Mouse (Mus musculus) heart, embryonic 11.5 days (tissue): ENCODE results near the gene Dand5. TPM values are rescaled to one million over a fixed set of nuclear protein-coding genes. Genes with fewer than 3 reads are reported as not detected.
A peak's percentile ranks its signal among the peaks of the same experiment; 100 is the strongest.

Experiments
- ATAC-seq: fragments of 200-750 bp; cut with Nextera tagmentation; replicated peaks from 2 replicates; pipeline ENCODE4 v1.8.0; 2017; ENCODE audit warnings: moderate library complexity; ENCODE audit not compliant: insufficient number of reproducible peaks, low FRiP score, low TSS enrichment
- H3K27ac ChIP-seq: fragments of 300-500 bp; sonication (generic); 2 replicates; pipeline ENCODE4 v1.5.1; 2014; ENCODE audit warnings: mild to moderate bottlenecking, low read depth, low read length
- H3K27me3 ChIP-seq: fragments of 300-500 bp; sonication (generic); 2 replicates; pipeline ENCODE4 v1.6.1; 2014; ENCODE audit warnings: mild to moderate bottlenecking, low read length, mixed read lengths; ENCODE audit not compliant: control insufficient read depth, insufficient read depth
- H3K36me3 ChIP-seq: fragments of 300-500 bp; sonication (generic); 2 replicates; pipeline ENCODE4 v1.6.1; 2014; ENCODE audit warnings: mild to moderate bottlenecking, low read length, moderate library complexity, mixed read lengths; ENCODE audit not compliant: control insufficient read depth, insufficient read depth
- H3K4me1 ChIP-seq: fragments of 300-500 bp; sonication (generic); 2 replicates; pipeline ENCODE4 v1.6.1; 2014; ENCODE audit warnings: low read length; ENCODE audit not compliant: control insufficient read depth, insufficient read depth
- H3K4me2 ChIP-seq: fragments of 300-500 bp; sonication (generic); 2 replicates; pipeline ENCODE4 v1.6.1; 2014; ENCODE audit warnings: mild to moderate bottlenecking, moderate library complexity
- H3K4me3 ChIP-seq: fragments of 300-500 bp; sonication (generic); 2 replicates; pipeline ENCODE4 v1.5.1; 2014; ENCODE audit warnings: low read depth, low read length
- H3K9ac ChIP-seq: fragments of 300-500 bp; sonication (generic); 2 replicates; pipeline ENCODE4 v1.6.1; 2014; ENCODE audit warnings: mild to moderate bottlenecking, low read depth, low read length, moderate library complexity
- H3K9me3 ChIP-seq: fragments of 300-500 bp; sonication (generic); replicated peaks from 2 replicates; pipeline ENCODE4 v1.6.1; 2016; ENCODE audit warnings: low read length; ENCODE audit not compliant: control insufficient read depth
- WGBS: fragments of 180-500 bp; shearing (Covaris S2); extraction: QIAGEN DNeasy Blood & Tissue Kit; methylation state at CpG from one replicate; pipeline ENCODE4 v1.1.7; 2014; ENCODE audit not compliant: insufficient replicate concordance; 5-methylcytosine and 5-hydroxymethylcytosine counted together
- polyA plus RNA-seq: library from polyadenylated mRNA; unstranded; fragments of >200 nt; fragmentation: Nextera tagmentation; extraction: Ambion mirVana; gene quantifications from 2 replicates; pipeline ENCODE4 v1.2.1, GENCODE M21; 2014

The Dand5 gene
- polyA plus RNA-seq, 1 experiment from 2014 or later, result 5.0 TPM

DNA sequence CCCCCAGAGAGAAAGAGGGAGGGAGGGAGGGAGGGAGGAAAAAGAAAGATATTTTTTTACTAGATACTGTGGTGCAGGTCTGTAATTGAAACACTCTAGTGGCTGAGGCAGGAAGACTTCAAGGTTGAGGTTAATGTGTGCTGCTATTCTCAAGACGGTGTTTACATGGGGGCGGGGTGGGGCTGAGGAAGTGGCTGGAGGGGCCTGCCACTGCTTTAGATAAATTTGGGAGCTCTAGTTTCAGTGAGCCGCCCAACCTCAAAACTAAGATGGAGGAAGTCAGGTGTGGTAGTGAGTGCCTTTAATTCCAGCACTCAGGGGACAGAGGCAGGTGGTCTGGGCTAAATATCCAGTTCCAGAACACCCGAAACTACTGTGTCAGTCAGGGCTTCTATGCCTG lies 3.0 kb upstream of the Dand5 start:
- Histone ChIP-seq H3K27me3 (no peaks in the 10 kb centered on the region), H3K36me3 (no peaks in the 10 kb centered on the region), H3K4me2 (no peak overlapping the region), H3K9me3 (no peaks in the 10 kb centered on the region), H3K4me1 (peaks cover 16% of the 10 kb centered on the region), H3K4me3 (no peak overlapping the region), H3K27ac (no peak overlapping the region), H3K9ac (no peak overlapping the region)
- no peak for ATAC-seq
- WGBS, result 50% methylated on average over 4 of the region's 4 CpGs

DNA sequence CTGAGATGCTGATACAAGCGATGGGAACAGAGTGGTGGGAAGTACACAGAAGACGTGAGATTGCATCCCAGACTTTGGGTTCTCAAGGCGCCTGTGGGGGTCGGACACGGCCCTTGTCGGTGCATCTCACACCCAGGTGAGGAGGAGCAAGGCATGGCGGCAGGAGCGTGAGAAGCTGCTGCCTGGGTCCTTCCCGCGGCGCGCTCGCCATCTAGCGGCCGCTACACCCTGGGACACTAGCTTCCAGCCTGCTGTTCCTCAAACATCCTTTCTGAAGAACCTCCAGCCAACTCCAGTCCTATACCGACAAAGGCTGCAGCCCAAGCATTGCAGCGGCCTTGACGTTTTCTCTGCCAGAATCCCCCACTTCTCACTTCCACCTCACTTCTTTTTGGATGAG lies 1.0 kb upstream of the Dand5 start:
- Histone ChIP-seq H3K27ac (no peak overlapping the region), H3K4me3 (peak overlapping the region; percentile 15; the same call in 1 of the 2 replicates), H3K4me2 (peak overlapping the region; percentile 52), H3K36me3 (no peaks in the 10 kb centered on the region), H3K9me3 (no peaks in the 10 kb centered on the region), H3K4me1 (peaks cover 16% of the 10 kb centered on the region), H3K27me3 (no peaks in the 10 kb centered on the region), H3K9ac (no peak overlapping the region)
- 1% methylated on average over 18 of the region's 18 CpGs for WGBS
- peak; percentile 33; the same call in 1 of the 2 replicates for ATAC-seq

DNA sequence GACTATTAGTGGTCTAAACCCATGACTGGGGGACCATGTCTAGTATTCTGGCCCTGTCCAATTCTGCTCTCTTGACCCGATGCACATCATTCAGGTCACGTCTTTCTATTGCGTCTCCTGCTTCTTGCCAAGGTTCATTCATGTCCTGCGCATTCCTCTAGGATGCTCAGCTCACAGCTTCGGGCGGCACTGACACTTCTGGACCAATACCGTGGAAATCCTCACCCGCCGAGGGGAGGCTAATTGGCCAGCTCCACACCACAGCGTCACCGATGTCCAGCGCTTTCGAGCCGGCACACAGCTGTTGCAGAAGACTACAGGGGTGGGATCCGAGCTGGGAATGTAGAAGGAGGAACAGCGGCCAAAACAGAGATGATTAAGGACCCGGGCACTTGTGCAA lies 6.5 kb downstream of the Dand5 start:
- H3K4me2 ChIP-seq, result no peak overlapping the region
- 72% methylated on average over 17 of the region's 17 CpGs for WGBS
- ATAC-seq, result no peak
- H3K4me1 ChIP-seq, result peaks cover 4% of the 10 kb centered on the region; the same call in 1 of the 2 replicates
- no peaks in the 10 kb centered on the region for H3K9me3 ChIP-seq
- H3K4me3 ChIP-seq, result no peak overlapping the region
- H3K36me3 ChIP-seq, result no peaks in the 10 kb centered on the region
- H3K9ac ChIP-seq, result no peak overlapping the region
- H3K27me3 ChIP-seq, result peaks cover 26% of the 10 kb centered on the region
- no peak overlapping the region for H3K27ac ChIP-seq

DNA sequence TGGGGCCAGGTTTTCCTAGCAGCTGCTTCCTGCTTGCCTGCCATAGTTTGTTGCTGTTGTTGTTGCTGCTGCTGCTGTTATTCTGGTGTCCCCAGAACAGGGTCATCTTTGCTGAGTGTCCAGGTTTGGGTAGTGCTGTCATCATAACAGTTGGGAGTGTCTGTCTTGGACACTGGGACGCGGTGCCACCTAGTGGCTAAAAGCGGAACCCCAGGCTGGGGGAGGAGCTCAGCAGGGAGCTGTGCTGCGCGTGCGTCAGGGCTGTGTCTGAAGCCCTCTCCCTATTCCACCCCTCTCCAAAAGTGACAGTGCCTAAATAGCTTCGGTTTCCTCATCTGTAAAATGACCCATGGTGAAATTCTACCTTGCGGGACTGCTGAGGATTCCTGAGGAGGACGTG lies 7.1 kb downstream of the Dand5 start:
- no peak overlapping the region for H3K4me2 ChIP-seq
- no peaks in the 10 kb centered on the region for H3K9me3 ChIP-seq
- ATAC-seq, result peak; percentile 67; the same call in 1 of the 2 replicates
- no peak overlapping the region for H3K9ac ChIP-seq
- no peaks in the 10 kb centered on the region for H3K36me3 ChIP-seq
- 8% methylated on average over 9 of the region's 9 CpGs for WGBS
- no peak overlapping the region for H3K4me3 ChIP-seq
- H3K27ac ChIP-seq, result no peak overlapping the region
- peaks cover 3% of the 10 kb centered on the region; the same call in 1 of the 2 replicates for H3K4me1 ChIP-seq
- peaks cover 28% of the 10 kb centered on the region for H3K27me3 ChIP-seq

DNA sequence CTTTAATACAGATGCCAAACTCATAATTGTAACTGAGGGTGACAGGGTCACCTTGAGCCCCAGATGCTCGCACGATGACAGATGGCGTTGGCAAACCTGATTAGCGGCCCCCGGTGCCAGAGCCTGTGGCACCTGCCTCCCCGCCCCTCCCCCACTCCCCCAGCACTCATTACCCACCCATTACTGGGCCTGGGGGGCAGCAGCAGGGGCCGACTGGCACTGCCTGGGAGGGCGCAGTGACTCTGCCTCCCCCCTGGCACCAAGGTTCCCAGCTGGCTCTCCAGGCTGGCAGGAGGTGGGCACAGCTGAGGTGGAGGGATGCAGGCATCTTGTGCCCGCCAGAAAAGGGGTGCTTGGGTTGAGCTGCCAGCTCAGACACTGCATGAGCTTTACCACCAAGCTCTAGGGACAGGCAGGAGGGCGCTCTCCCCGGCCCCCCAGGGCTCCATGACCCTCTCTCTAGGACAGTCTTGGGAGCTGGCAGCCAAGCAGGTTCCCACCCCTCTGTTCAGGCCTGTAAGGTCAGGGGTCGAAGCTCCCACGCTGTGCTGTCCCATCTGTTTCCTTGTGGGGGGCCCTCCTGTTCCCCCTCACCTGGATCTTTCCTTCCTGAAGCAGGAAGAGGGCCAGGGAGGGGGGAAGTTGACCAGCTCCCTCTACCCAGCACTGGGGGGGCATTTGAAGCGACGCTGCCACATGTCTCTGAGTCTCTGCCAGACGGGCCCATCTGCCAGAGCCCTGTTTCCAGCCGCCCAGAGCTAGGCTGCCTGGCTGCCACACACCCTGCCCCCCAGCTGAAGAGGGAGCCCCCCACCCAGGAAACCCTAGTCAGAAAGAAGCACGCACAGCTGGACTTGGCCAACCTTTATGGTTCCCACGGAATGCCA lies 7.8 kb downstream of the Dand5 start:
- WGBS, result 35% methylated on average over 19 of the region's 19 CpGs
- H3K9me3 ChIP-seq, result no peaks in the 10 kb centered on the region
- ATAC-seq, result no peak
- H3K4me1 ChIP-seq, result peaks cover 3% of the 10 kb centered on the region; the same call in 1 of the 2 replicates
- peaks cover 28% of the 10 kb centered on the region for H3K27me3 ChIP-seq
- no peak overlapping the region for H3K27ac ChIP-seq
- H3K4me3 ChIP-seq, result no peak overlapping the region
- H3K36me3 ChIP-seq, result no peaks in the 10 kb centered on the region
- no peak overlapping the region for H3K4me2 ChIP-seq
- no peak overlapping the region for H3K9ac ChIP-seq

DNA sequence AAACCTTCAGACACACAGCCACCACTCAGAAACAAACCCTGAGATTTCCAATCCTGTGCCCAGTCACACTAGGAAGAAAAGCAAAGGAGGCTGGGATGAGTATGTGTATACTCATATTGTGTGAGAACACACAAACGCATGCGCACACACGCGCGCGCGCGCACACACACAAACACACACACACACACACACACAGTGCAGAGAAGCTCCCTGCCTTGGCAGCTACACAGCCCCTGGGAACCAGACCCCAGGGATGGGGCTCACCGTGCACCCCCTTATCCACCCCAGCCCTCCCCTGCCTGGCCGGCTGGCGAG lies 8.4 kb downstream of the Dand5 start:
- Histone ChIP-seq H3K9ac (no peak overlapping the region), H3K27ac (no peak overlapping the region), H3K36me3 (no peaks in the 10 kb centered on the region), H3K4me2 (no peak overlapping the region), H3K4me3 (no peak overlapping the region), H3K4me1 (peaks cover 3% of the 10 kb centered on the region; the same call in 1 of the 2 replicates), H3K9me3 (no peaks in the 10 kb centered on the region), H3K27me3 (peaks cover 32% of the 10 kb centered on the region)
- ATAC-seq, result no peak
- 87% methylated on average over 11 of the region's 11 CpGs for WGBS

DNA sequence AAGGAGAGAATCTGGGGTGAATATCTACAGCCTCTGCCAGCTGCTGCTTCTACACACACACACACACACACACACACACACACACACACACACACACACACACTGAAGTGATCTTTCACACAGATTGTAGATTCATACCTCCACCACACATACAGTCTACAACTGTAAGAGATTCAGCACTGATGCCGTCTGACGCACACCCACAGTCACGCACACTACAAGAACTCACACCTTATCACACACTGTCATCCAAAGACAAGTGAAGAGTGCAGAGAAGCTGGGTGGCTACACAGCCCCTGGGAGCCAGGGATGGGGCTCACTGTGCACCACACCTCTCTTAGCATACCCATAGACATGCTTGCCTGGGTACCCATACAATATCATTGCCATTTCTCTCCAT lies 8.8 kb downstream of the Dand5 start:
- H3K4me1 ChIP-seq, result peaks cover 3% of the 10 kb centered on the region; the same call in 1 of the 2 replicates
- H3K9ac ChIP-seq, result no peak overlapping the region
- H3K4me3 ChIP-seq, result no peak overlapping the region
- no peak overlapping the region for H3K27ac ChIP-seq
- no peaks in the 10 kb centered on the region for H3K9me3 ChIP-seq
- 55% methylated on average over 3 of the region's 3 CpGs for WGBS
- H3K27me3 ChIP-seq, result peaks cover 36% of the 10 kb centered on the region
- ATAC-seq, result no peak
- no peaks in the 10 kb centered on the region for H3K36me3 ChIP-seq
- no peak overlapping the region for H3K4me2 ChIP-seq

DNA sequence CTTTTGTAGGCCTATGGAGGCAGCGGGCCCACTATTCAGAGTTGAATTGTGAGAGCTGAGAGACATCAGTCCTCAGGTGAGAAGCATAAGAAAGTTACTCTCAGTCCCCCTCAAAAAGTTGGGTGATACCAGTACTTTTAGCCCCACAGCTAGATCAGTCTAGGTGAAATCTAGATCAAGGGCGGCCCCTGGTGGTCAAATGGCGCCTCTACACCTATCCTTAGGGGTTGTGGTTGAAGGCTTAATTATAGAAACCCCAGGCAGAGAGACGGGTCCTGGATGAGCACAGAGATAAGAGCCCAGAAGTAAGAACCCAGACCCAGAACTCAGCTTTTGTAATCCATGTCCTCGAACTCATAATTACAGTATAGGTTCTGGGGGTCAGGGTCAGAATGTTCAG lies 9.6 kb downstream of the Dand5 start:
- ATAC-seq, result no peak
- Histone ChIP-seq H3K9me3 (no peaks in the 10 kb centered on the region), H3K4me3 (no peak overlapping the region), H3K4me2 (no peak overlapping the region), H3K27ac (no peak overlapping the region), H3K4me1 (peaks cover 3% of the 10 kb centered on the region; the same call in 1 of the 2 replicates), H3K9ac (no peak overlapping the region), H3K27me3 (peaks cover 37% of the 10 kb centered on the region), H3K36me3 (no peaks in the 10 kb centered on the region)
- 2% methylated on average over 5 of the region's 5 CpGs for WGBS

DNA sequence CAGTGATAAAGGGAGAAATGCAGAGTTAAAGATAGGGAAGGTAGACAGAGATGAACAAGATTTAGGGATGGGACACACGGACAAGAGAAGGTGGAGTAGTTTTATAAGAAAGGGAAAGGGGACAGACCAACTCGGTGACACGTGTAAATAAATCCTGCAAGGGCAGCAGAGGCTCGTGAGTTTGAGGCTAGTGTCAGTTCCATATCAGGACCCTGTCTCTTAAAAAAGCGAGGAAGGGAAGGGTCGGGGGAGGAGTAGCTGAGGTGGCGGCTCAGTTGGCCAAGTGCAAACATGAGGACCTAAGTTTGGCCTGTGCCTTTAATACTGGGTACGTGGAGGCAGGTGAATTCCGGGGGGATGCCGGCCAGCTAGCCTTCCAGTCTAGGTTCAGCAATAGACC lies 11.3 kb downstream of the Dand5 start:
- Histone ChIP-seq H3K9ac (no peak overlapping the region; the same call in 1 of the 2 replicates), H3K36me3 (no peaks in the 10 kb centered on the region), H3K9me3 (0 out of 2 replicates have a peak, but pooled peaks cover under 1% of the 10 kb centered on the region), H3K4me2 (peak overlapping the region; percentile 70), H3K27me3 (peaks cover 40% of the 10 kb centered on the region), H3K4me1 (peaks cover 3% of the 10 kb centered on the region; the same call in 1 of the 2 replicates), H3K4me3 (peak overlapping the region; percentile 37), H3K27ac (no peak overlapping the region)
- ATAC-seq, result no peak
- WGBS, result 32% methylated on average over 10 of the region's 10 CpGs
